Mouse (Mus musculus) midbrain, embryonic 13.5 days (tissue): ENCODE data around the gene Calhm3. TPM values are rescaled to one million over a fixed set of nuclear protein-coding genes. Genes with fewer than 3 reads are reported as not detected.
"Not testable (repeated sequence)": the region's sequence is repeated elsewhere in the genome, so short reads cannot be mapped to it uniquely, and the experiment has no call there.

Source experiments
- ATAC-seq: fragments of 200-750 bp; cut with Nextera tagmentation; 2 replicates; pipeline ENCODE4 v1.8.0; 2017; ENCODE audit warnings: mild to moderate bottlenecking, moderate TSS enrichment, moderate library complexity
- H3K27ac ChIP-seq: fragments of 300-500 bp; sonication (generic); 2 replicates; pipeline ENCODE4 v1.5.1; 2015; ENCODE audit warnings: inconsistent platforms, mild to moderate bottlenecking, moderate library complexity
- H3K27me3 ChIP-seq: fragments of 300-500 bp; sonication (generic); 2 replicates; pipeline ENCODE4 v1.6.1; 2015; ENCODE audit warnings: mild to moderate bottlenecking, inconsistent platforms
- H3K36me3 ChIP-seq: fragments of 300-500 bp; sonication (generic); 2 replicates; pipeline ENCODE4 v1.6.1; 2015; ENCODE audit warnings: mild to moderate bottlenecking, inconsistent platforms
- H3K4me1 ChIP-seq: fragments of 300-500 bp; sonication (generic); replicated peaks from 2 replicates; pipeline ENCODE4 v1.6.1; 2015; ENCODE audit warnings: inconsistent platforms
- H3K4me2 ChIP-seq: fragments of 300-500 bp; sonication (generic); replicated peaks from 2 replicates; pipeline ENCODE4 v1.6.1; 2015; ENCODE audit warnings: moderate library complexity, mild to moderate bottlenecking, inconsistent platforms
- H3K4me3 ChIP-seq: fragments of 300-500 bp; sonication (generic); replicated peaks from 2 replicates; pipeline ENCODE4 v1.5.1; 2015; ENCODE audit warnings: mild to moderate bottlenecking, inconsistent platforms
- H3K9ac ChIP-seq: fragments of 300-500 bp; sonication (generic); replicated peaks from 2 replicates; pipeline ENCODE4 v1.6.1; 2015; ENCODE audit warnings: mild to moderate bottlenecking, inconsistent platforms
- H3K9me3 ChIP-seq: fragments of 300-500 bp; sonication (generic); 2 replicates; pipeline ENCODE4 v1.6.1; 2016; ENCODE audit warnings: mild to moderate bottlenecking, inconsistent platforms
- WGBS: fragments of 180-500 bp; shearing (Covaris S2); methylation state at CpG from one replicate; pipeline ENCODE4 v1.1.7; 2015; 5-methylcytosine and 5-hydroxymethylcytosine counted together
- polyA plus RNA-seq: library from polyadenylated mRNA; unstranded; fragments of >200 nt; fragmentation: Nextera tagmentation; extraction: Ambion mirVana; gene quantifications from 2 replicates; pipeline ENCODE4 v1.2.1, GENCODE M21; 2015

The Calhm3 gene
- polyA plus RNA-seq, 1 experiment from 2014 or later, result not detected

- H3K4me3 ChIP-seq, result no peak overlapping the region
- no peak for ATAC-seq
- no peaks in the 10 kb centered on the region for H3K9me3 ChIP-seq
- H3K4me2 ChIP-seq, result no peak overlapping the region
- no peaks in the 10 kb centered on the region for H3K27me3 ChIP-seq
- H3K36me3 ChIP-seq, result no peaks in the 10 kb centered on the region
- 96% methylated on average over 6 of the region's 6 CpGs for WGBS
- H3K4me1 ChIP-seq, result no peaks in the 10 kb centered on the region; the same call in 1 of the 2 replicates
- no peak overlapping the region for H3K9ac ChIP-seq
- no peak overlapping the region for H3K27ac ChIP-seq
Observed at GRCm38 (mm10) chr19:47163176-47163744, 5.7 kb upstream of the Calhm3 start.

GRCm38 (mm10) chr19:47161669-47162068, 4.1 kb upstream of the Calhm3 start:
- Histone ChIP-seq H3K27me3 (no peaks in the 10 kb centered on the region), H3K4me3 (no peak overlapping the region), H3K9me3 (no peaks in the 10 kb centered on the region), H3K27ac (no peak overlapping the region), H3K4me2 (no peak overlapping the region), H3K36me3 (no peaks in the 10 kb centered on the region), H3K4me1 (no peaks in the 10 kb centered on the region), H3K9ac (no peak overlapping the region)
- WGBS, result 67% methylated on average over 4 of the region's 4 CpGs
- no peak for ATAC-seq

GRCm38 (mm10) chr19:47153767-47154166, 3.8 kb downstream of the Calhm3 start:
- no peak overlapping the region for H3K4me2 ChIP-seq
- no peaks in the 10 kb centered on the region for H3K36me3 ChIP-seq
- no peak overlapping the region for H3K27ac ChIP-seq
- no peak overlapping the region for H3K4me3 ChIP-seq
- H3K9ac ChIP-seq, result no peak overlapping the region
- no peaks in the 10 kb centered on the region for H3K27me3 ChIP-seq
- 94% methylated on average over 7 of the region's 7 CpGs for WGBS
- H3K4me1 ChIP-seq, result 0 out of 2 replicates have a peak, but pooled peaks cover 5% of the 10 kb centered on the region
- no peaks in the 10 kb centered on the region for H3K9me3 ChIP-seq
- no peak for ATAC-seq

- 62% methylated on average over 12 of the region's 12 CpGs for WGBS
- Histone ChIP-seq H3K4me2 (peak overlapping the region; percentile 62), H3K36me3 (no peaks in the 10 kb centered on the region), H3K9me3 (no peaks in the 10 kb centered on the region), H3K4me3 (peak overlapping the region; percentile 38), H3K4me1 (0 out of 2 replicates have a peak, but pooled peaks cover 5% of the 10 kb centered on the region), H3K27ac (no peak overlapping the region), H3K27me3 (no peaks in the 10 kb centered on the region), H3K9ac (peak overlapping the region; percentile 63)
- ATAC-seq, result no peak; the same call in 1 of the 2 replicates
Observed at GRCm38 (mm10) chr19:47152062-47152369, 5.5 kb downstream of the Calhm3 start.

GRCm38 (mm10) chr19:47151332-47152061, 6.1 kb downstream of the Calhm3 start:
- Histone ChIP-seq H3K9me3 (no peaks in the 10 kb centered on the region), H3K4me3 (peak overlapping the region; percentile 38), H3K4me2 (peak overlapping the region; percentile 62), H3K36me3 (no peaks in the 10 kb centered on the region), H3K9ac (peak overlapping the region; percentile 63), H3K27me3 (no peaks in the 10 kb centered on the region), H3K4me1 (0 out of 2 replicates have a peak, but pooled peaks cover 5% of the 10 kb centered on the region), H3K27ac (no peak overlapping the region)
- 22% methylated on average over 32 of the region's 32 CpGs for WGBS
- peak; percentile 62 for ATAC-seq

GRCm38 (mm10) chr19:47149854-47150253, 7.7 kb downstream of the Calhm3 start:
- no peaks in the 10 kb centered on the region for H3K36me3 ChIP-seq
- no peak for ATAC-seq

GRCm38 (mm10) chr19:47148267-47148847, 9.2 kb downstream of the Calhm3 start:
- H3K9me3 ChIP-seq, result no peaks in the 10 kb centered on the region
- no peak overlapping the region for H3K4me3 ChIP-seq
- H3K9ac ChIP-seq, result no peak overlapping the region
- 79% methylated on average over 5 of the region's 5 CpGs for WGBS
- no peak overlapping the region for H3K27ac ChIP-seq
- H3K36me3 ChIP-seq, result no peaks in the 10 kb centered on the region
- no peaks in the 10 kb centered on the region for H3K27me3 ChIP-seq
- no peak overlapping the region for H3K4me2 ChIP-seq
- 0 out of 2 replicates have a peak, but pooled peaks cover 5% of the 10 kb centered on the region for H3K4me1 ChIP-seq
- ATAC-seq, result no peak

More at GRCm38 (mm10) chr19:47149854-47150253, 7.7 kb downstream of the Calhm3 start:
- H3K9me3 ChIP-seq, result no peaks in the 10 kb centered on the region
- 68% methylated on average over 4 of the region's 4 CpGs for WGBS
- H3K27me3 ChIP-seq, result no peaks in the 10 kb centered on the region
- H3K4me3 ChIP-seq, result no peak overlapping the region
- 0 out of 2 replicates have a peak, but pooled peaks cover 5% of the 10 kb centered on the region for H3K4me1 ChIP-seq
- no peak overlapping the region for H3K4me2 ChIP-seq
- no peak overlapping the region for H3K27ac ChIP-seq
- H3K9ac ChIP-seq, result no peak overlapping the region

- Histone ChIP-seq H3K27me3 (no peaks in the 10 kb centered on the region), H3K36me3 (no peaks in the 10 kb centered on the region), H3K9me3 (no peaks in the 10 kb centered on the region), H3K4me2 (no peak within 1 kb of the TSS), H3K4me1 (no peaks in the 10 kb centered on the region), H3K27ac (no peak within 1 kb of the TSS), H3K4me3 (no peak within 1 kb of the TSS), H3K9ac (no peak within 1 kb of the TSS)
- no peak for ATAC-seq
- 93% methylated on average over 6 of the region's 6 CpGs for WGBS
Observed at GRCm38 (mm10) chr19:47144154-47144553, 13.4 kb downstream of the Calhm3 start, which contains the start of gene Calhm1. Calhm1 (minus strand) TSS chr19:47144254.

GRCm38 (mm10) chr19:47142438-47142837, 15.1 kb downstream of the Calhm3 start:
- no peak overlapping the region for H3K4me2 ChIP-seq
- no peak for ATAC-seq
- H3K9ac ChIP-seq, result no peak overlapping the region
- H3K4me1 ChIP-seq, result peaks cover 10% of the 10 kb centered on the region
- peaks cover 10% of the 10 kb centered on the region for H3K27me3 ChIP-seq
- no peak overlapping the region for H3K27ac ChIP-seq
- no peaks in the 10 kb centered on the region for H3K9me3 ChIP-seq
- H3K4me3 ChIP-seq, result no peak overlapping the region
- 85% methylated on average over 6 of the region's 6 CpGs for WGBS
- no peaks in the 10 kb centered on the region for H3K36me3 ChIP-seq

GRCm38 (mm10) chr19:47139611-47140010, 18.0 kb downstream of the Calhm3 start:
- H3K4me1 ChIP-seq, result peaks cover 19% of the 10 kb centered on the region
- not testable (repeated sequence) for H3K27me3 ChIP-seq, ATAC-seq, H3K36me3 ChIP-seq, H3K9ac ChIP-seq, H3K27ac ChIP-seq, H3K4me3 ChIP-seq, H3K9me3 ChIP-seq, H3K4me2 ChIP-seq
- 48% methylated on average over 7 of the region's 7 CpGs for WGBS

- 11% methylated on average over 28 of the region's 28 CpGs for WGBS
Observed at GRCm38 (mm10) chr19:47137771-47138421, 19.7 kb downstream of the Calhm3 start, which contains the start of gene Calhm2. Calhm2 (minus strand) TSS chr19:47138294.

More at GRCm38 (mm10) chr19:47137771-47138421, 19.7 kb downstream of the Calhm3 start, which contains the start of gene Calhm2:
- Histone ChIP-seq H3K4me2 (peak within 1 kb of the TSS; percentile 50), H3K4me1 (peaks cover 19% of the 10 kb centered on the region), H3K9me3 (no peaks in the 10 kb centered on the region), H3K27me3 (peaks cover 10% of the 10 kb centered on the region), H3K9ac (peak within 1 kb of the TSS; percentile 59), H3K4me3 (peak within 1 kb of the TSS; percentile 18; the same call in 1 of the 2 replicates), H3K27ac (no peak within 1 kb of the TSS), H3K36me3 (0 out of 2 replicates have a peak, but pooled peaks cover 7% of the 10 kb centered on the region)
- peak; percentile 66 for ATAC-seq
